Mouse (Mus musculus): ENCODE measurements around the gene Mup6.

DNA sequence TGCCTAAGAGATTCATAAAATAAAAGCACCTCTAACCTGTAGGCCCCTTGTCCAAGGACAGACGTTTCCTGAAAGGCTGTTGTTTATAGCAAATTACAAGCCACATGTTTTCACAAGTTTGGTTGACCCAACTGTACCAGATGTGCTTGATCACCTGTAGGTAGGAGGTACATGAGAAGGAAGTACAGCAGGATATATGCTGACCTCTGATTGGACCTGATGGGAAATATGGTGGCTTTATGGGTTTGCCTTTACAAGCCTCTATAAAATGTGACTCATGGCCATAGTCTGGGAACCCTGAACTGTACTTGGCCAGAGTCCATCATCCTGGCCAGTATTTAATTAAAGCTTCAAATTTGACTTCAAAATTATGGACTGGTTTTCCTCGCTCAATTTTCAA, 26.6 kb upstream of the Mup6 start:
- no peak for TF ChIP-seq POLR2A (IDR thresholded peaks at IDR 0.05; ENCODE audit: borderline replicate concordance, insufficient read depth, low read length)
- no peak for TF ChIP-seq CTCF (IDR thresholded peaks at IDR 0.05; ENCODE audit: borderline replicate concordance, insufficient read depth, low read depth, low read length)
